Mouse (Mus musculus) spleen, postnatal 14 days (tissue): ENCODE results near the gene Golga7b.

Experiments used
- DNase-seq, 2 experiments: peaks; one replicate each; pipeline ENCODE4 v3.0.0; 2021 to 2022; ENCODE audit warnings: low spot score in 2 of 2

Golga7b gene

DNA sequence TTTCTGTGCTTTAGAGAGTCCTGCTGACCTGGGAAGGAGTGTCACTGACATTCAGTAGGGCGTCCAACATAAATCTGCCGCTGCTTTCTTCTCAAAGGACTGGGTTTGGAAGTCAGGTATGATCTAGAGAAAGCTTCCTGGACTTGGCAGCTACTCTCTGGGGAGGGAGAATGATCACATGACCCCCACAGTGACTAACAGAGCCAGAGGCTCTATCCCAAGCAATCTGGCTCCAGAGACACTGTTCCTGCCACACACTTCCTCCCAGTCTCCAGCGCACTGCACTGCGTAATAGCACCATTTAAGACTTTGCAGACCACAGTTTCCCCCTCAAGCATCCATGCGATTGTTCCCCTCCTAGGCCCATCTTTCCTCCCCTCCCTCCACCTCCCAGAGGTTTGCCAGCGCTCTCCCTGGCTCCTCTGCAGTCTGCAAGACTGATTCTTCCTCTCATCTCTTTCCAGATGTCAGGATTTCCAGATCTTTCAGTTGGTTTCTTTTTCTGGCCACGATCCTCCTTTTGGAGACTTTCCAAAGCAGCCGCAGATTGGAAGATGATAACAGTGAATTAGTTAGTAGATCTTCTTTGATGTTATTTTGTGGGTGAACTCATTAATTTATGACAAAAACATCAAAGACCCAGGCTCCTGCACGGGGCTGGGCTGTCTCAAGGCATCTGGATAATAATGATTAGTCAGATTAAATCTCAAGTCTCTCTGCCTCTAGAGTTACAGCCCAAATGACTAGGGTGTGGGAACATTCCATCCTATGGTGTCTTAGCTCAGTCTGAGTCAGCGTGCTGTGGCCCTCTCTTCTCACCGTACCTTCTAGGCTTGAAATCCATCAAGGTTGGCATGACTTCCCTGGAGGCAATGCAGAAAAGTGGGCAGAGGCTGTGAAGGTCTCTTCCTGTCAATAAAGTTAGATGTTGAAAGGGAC lies 2.9 kb downstream of the Golga7b start:
- DNase-seq = no peak

GRCm38 (mm10) chr19:42255438-42255783 lies 8.0 kb downstream of the Golga7b start:
- no peak for DNase-seq

GRCm38 (mm10) chr19:42255784-42256610 lies 8.6 kb downstream of the Golga7b start:
- peak; percentile 15 to 48 for DNase-seq

DNA sequence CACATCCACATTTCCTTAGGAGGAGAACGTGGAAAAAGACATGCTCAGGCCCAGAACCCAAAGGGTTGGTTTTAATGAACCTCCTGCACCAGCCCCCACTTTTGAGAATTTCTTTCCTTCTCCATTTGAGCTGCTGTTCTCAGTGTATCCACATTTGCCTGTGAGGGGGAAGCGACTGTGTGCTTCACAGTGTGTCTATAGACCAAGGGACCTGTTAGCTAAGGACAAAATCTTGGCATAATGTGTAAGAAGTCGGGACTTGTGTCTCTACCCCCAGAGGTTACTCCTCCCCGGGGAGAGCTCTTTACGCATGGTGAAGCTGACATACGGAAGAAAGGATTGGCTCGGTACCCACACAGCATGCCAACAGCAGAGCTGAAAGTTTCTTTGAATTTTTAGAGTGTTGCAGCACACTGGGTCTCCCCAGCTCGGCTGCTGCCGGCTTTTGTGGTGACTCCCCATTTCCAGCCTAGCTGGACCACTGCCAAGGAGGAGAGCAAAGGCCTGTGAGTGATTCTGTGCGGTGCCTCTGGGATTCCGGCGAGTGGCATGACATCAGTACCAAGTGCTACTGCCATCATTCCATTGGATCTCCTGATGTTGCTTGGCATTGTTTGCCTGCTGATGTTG lies 9.4 kb downstream of the Golga7b start:
- no peak for DNase-seq

- no peak for DNase-seq
Measured at GRCm38 (mm10) chr19:42257241-42257635, 9.9 kb downstream of the Golga7b start.

- no peak for DNase-seq
Measured at GRCm38 (mm10) chr19:42258031-42258430, 10.7 kb downstream of the Golga7b start.

DNA sequence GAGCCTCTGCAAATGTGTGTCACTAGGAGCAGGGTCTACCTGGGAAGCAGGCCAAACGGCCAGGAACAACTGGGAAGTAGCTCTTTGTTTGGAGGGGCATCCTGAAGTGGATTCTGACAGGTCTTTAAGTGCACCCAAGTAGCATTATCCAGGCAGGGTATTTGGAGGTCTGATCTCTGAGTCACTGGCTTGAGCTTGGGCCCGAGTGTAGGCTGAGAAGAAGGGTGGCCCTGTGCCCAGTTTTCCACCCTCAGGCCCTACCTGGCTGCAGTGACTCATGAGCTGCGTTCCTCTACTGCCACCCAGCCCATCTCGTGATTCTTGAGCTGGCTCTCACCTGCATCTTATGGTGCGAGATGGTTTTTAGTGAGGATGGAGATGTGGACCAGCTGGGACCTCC lies 11.2 kb downstream of the Golga7b start:
- no peak for DNase-seq

DNA sequence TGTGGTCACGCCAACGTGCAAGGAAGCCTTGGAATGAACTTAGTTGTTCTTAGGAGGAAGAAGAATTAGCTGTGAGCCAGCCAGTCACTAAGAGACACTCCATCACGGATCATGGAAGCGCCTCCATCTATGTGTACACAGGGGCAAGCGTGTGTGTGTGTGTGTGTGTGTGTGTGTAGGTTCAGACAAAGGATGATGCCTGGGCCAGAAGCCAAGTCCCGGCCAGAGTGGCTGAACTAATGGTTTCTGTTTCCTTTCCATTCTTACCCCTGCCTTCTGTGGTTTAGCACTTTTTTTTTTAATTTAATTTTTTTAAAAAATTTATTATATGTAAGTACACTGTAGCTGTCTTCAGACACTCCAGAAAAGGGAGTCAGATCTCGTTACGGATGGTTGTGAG lies 13.1 kb downstream of the Golga7b start:
- DNase-seq = no peak

DNA sequence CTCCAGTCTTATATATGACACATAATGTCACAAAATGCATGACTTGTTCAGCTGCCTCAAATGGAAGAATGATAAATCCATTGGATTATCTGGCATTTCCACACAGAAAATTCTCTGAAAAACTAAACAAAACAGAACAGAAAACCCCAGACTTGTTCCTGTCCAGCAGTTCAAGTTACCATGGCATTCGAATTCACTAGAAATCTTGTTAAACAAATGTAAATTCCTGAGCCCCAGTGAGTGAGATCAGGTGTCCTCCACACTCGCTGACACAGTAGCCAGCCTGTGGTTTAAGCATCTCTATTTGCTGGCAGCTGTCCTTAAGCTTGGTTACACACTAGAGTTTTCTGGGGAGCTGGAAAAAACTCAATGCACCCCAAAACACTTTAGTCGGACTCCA lies 16.1 kb downstream of the Golga7b start:
- no peak for DNase-seq

DNA sequence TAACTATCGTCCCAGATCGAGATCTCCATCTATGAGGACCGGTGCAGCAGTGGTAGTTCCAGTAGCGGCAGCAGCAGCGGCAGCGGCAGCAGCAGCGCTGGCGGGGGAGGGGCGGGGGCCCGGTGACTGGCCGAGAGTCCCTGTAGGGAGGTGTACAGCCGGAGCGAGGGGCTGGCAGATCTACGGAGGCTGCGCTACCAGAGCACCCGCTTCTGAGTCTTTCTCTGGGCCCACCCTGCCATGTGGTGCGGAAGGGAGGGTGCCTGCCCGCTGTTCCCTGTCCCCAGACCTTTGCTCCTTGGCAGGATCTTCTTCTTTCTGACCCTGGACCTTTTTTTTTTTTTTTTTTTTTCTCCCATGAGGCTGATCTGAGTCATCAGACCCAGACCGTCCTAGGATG lies 21.0 kb downstream of the Golga7b start:
- no peak for DNase-seq

DNA sequence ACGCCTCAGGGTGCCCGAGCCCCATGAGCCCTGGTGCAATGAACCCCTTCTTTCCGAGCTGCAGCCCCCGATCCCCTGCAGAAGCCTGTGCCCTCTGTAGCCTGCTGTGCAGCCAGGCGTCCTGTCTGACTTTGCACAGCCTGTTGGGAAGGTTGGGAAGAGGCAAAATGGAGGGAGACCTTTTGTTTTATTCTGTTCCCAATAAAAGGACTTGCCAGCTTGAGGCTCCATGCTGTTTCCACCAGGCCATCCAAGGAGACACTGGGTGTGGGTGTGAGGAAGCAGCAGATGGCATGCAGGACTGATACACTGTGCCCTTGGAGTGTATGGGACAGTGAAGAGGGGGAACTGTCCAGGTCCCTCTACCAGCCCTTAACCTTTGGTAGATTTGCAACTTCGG lies 22.7 kb downstream of the Golga7b start:
- no peak for DNase-seq

DNA sequence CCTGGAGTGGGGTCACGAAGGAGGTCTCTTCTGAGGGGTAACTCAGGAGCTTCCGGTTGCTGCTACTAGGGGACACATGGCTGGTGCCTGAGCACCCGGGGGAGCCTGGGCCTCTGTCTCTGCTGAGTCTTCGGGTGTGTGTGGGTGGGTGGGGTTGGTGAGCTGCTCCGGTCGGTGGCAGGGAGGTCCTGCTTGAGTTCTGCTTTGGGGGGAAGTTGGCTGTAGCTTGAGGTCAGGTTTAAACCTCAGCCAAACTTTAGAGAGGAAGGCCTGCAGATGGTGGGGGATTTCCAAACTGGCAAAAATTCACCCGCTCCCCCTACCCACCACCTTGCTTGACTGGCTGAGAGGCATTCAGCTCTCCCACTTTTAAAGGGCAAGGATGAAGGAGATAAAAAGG lies 23.8 kb downstream of the Golga7b start:
- DNase-seq = no peak

- DNase-seq = peak in 1 of 2 experiments; percentile 48
Measured at GRCm38 (mm10) chr19:42272003-42272963, 24.9 kb downstream of the Golga7b start.

- DNase-seq = no peak
Measured at GRCm38 (mm10) chr19:42277288-42277687, 29.9 kb downstream of the Golga7b start.

DNA sequence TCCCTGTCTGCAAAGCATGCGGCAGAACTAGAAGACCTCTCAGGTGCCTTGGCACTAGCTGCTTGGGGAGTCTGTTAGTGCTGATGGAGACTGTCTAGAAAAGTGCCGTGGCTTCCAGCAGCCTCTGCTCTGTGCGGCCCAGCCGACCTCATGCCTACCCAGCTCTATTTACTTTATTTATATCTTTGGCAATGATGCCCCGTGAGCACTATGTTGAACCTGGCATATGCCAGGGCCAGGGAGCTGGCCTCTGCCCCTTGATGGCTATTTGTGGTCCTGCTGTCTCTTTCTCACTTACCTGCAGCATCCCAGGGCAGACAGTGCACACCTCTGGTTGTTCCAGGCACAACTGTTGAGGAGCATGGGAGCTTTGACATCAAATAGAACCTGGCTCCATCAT lies 31.1 kb downstream of the Golga7b start:
- no peak for DNase-seq

- no peak for DNase-seq
Measured at GRCm38 (mm10) chr19:42279611-42280010, 32.2 kb downstream of the Golga7b start.

DNA sequence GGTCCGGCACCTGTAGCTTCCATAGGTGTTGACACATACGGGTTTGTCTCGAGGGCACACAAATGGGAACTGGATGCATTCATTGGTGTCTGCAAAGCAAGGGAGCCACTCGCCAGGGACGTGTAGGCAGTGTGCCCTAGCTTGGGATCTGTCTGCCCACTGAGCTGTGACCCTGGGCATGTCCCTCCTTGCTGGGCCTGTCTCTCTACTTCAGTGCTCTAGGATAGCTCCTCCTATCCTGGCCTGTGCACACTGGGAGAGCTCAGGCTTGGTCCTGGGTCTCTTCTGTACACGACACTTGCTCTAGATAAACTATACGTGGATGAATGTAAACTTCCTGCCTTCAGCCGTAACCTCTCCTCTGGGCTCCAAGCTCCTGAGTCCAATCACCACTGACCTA lies 36.8 kb downstream of the Golga7b start:
- DNase-seq = no peak

DNA sequence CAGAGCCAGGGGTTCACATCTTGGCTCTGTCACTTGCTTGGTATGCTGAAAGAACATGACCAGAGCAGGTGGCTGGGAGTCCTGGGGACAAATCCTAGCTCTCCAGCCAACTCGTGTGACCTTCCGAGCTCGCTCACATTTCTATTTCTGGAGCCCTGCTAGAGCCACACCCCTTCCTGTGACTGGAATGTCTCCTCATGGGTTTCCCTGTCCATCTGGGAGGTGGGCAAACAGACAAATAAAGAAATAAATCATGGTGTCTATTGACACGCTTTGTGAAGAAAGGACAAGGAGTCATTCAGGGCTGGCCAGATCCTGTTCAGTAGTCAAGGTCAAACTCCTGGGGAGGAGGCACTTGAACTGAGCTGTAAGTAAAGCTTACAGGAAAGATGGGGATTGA lies 41.0 kb downstream of the Golga7b start:
- no peak for DNase-seq

DNA sequence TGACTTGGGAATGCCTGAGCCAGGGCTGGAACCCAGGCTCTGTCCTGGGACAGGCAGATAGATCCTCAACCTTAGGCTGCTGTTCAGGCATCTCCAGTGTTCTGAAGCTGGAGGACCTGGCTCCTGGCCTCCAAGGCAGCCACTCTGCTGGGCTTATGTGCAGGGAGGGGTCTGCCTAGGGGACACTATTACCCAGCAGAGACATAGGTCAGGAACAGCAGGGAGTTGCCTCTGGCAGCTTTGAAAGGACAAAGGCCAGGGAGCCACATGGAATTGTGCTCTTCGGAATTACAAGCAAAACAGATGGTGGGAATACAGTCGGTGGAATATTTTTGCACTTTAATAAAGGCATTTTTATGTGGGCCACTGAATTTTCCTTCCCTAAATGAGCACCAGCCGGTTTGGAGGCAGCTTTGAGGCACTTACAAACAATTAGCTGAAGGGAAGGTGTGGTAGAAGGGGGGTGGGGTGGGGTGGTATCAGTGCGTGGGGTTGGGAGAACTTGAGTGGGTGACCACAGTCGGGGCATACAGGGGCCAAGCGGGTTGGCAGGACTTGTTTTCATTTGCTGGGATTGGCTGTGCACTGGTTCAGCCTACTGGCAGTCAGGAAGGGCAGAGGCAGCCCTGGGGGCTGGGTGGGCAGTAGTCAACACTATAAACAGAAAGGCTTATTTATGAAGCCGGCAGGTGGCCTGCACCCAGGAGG lies 43.7 kb downstream of the Golga7b start:
- no peak for DNase-seq

DNA sequence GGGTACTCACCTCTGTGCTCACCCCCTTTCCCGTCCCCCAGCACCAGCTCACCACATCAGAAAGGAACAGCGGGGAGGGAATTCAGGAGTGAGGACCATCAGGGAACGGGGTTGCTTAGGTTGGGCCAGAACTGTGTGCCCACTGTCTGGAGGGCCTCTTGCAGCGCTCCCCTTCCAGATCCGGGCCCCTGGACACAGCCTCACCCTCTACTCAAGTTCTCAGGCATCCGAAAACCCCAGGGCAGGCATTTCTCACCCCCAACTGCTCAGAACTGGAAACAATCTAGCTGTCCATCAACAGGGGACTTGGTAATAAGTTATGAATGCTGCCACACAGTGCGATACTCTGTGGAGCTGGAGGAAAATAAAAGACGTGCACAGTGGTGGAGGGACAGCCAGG lies 44.7 kb downstream of the Golga7b start:
- DNase-seq = no peak

GRCm38 (mm10) chr19:42293216-42293615 lies 45.8 kb downstream of the Golga7b start:
- no peak for DNase-seq
